Mouse (Mus musculus): Measurements from ENCODE around the gene Fbxw5. TPM values are rescaled to one million over a fixed set of nuclear protein-coding genes. Genes with fewer than 3 reads are reported as not detected.

Fbxw5 gene
- total and polyA plus RNA-seq, 3 experiments = 34.3 to 40.4 (median 37.4) TPM

DNA sequence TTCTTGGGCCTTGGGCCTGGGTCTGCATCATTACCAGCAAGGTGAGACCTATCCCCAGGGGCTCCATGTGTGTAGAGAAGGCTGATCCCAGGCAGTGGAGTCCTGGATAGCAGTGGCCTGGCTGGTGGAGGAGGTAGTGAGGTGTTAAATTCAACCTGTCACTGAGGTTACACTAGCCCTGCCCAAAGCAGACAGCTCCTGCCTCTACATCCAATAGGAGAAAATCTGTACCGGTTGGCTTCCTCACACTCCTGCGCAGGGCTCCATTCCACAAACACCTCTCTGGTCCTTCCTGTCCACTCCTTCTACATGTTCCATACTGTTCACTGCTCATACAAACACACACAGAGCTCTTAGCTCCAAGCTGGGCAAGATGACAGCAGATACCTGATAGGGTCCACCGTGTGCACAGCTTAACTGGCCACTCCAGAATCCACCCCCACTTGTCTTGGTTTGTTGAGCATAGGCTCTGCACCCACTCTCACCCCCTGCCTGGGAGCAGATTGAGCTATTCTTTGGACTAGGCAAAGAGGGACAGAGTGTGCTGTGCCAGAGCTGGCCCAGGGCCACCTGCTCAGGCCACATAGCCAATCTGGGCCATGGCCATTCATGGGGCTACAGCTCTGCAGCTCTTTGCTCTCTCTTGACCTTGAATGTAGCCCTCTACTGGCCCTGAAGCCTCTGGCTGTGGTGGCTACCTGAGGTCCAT is 22.4 kb upstream of the Fbxw5 start:
- in situ Hi-C loops (cut with MboI; ENCODE audit: low pct_ligation_motif_present, low pct_unique_long_range_greater_than_20kb, low sequenced_read_pairs) (loop anchor here (5.0 kb wide), 1 partner anchor 46 kb away; no protein-coding TSS in a partner anchor), dilution Hi-C loops (cut with MboI; ENCODE audit: extremely low pct_ligation_motif_present, extremely low pct_unique_long_range_greater_than_20kb, low sequenced_read_pairs) (no loop called here)
- Histone ChIP-seq H3K4me3 (replicated peaks in 1 of 3; ENCODE audit: low read depth in 2 of 3, low read length in 2 of 3, poor library complexity in 1 of 3) (no peak overlapping the region), H3K36me3 (replicated peaks in 1 of 2; ENCODE audit: control insufficient read depth in 1 of 2, insufficient read depth in 1 of 2, low read length in 1 of 2) (no peaks in the 10 kb centered on the region), H3K27ac (ENCODE audit: insufficient read depth, low read depth) (no peak overlapping the region), H3K4me2 (ENCODE audit: insufficient read depth, low read depth, poor library complexity, severe bottlenecking) (no peak overlapping the region), H3K27me3 (replicated peaks) (peaks cover 6% of the 10 kb centered on the region), H3K4me1 (ENCODE audit: control insufficient read depth in 1 of 2, insufficient read depth in 2 of 2) (no peaks in the 10 kb centered on the region), H3K79me2 (replicated peaks; ENCODE audit: control insufficient read depth, extremely low read depth, insufficient read depth, poor library complexity, severe bottlenecking) (no peaks in the 10 kb centered on the region), H3K9me3 (replicated peaks; ENCODE audit: low read length) (peaks cover 3% of the 10 kb centered on the region), H3K9ac (ENCODE audit: insufficient read depth, low read depth) (no peak overlapping the region)
- TF ChIP-seq NRF1 (IDR thresholded peaks at IDR 0.05; ENCODE audit: low read depth, low read length) = no peak
- no peak for TF ChIP-seq CTCF (conservative IDR thresholded peaks at IDR 0.05 in 1 of 2, IDR thresholded peaks at IDR 0.05 in 1 of 2; ENCODE audit: low read depth in 2 of 2, low read length in 2 of 2)
- no peak for DNase-seq (ENCODE audit: extremely low read depth)

GRCm38 (mm10) chr2:25479551-25480311 is 20.8 kb upstream of the Fbxw5 start:
- no peak overlapping the region for H3K27ac ChIP-seq (ENCODE audit: insufficient read depth, low read depth)
- in situ Hi-C loops (cut with MboI; ENCODE audit: low pct_ligation_motif_present, low pct_unique_long_range_greater_than_20kb, low sequenced_read_pairs) (loop anchor here (5.0 kb wide), 1 partner anchor 47 kb away; no protein-coding TSS in a partner anchor), dilution Hi-C loops (cut with MboI; ENCODE audit: extremely low pct_ligation_motif_present, extremely low pct_unique_long_range_greater_than_20kb, low sequenced_read_pairs) (no loop called here)

GRCm38 (mm10) chr2:25480541-25480940 is 20.0 kb upstream of the Fbxw5 start:
- no peaks in the 10 kb centered on the region for H3K36me3 ChIP-seq (replicated peaks in 1 of 2; ENCODE audit: control insufficient read depth in 1 of 2, insufficient read depth in 1 of 2, low read length in 1 of 2)
- H3K4me1 ChIP-seq (ENCODE audit: control insufficient read depth in 1 of 2, insufficient read depth in 2 of 2) = no peaks in the 10 kb centered on the region
- no peak overlapping the region for H3K4me3 ChIP-seq (replicated peaks in 1 of 3; ENCODE audit: low read depth in 2 of 3, low read length in 2 of 3, poor library complexity in 1 of 3)
- H3K4me2 ChIP-seq (ENCODE audit: insufficient read depth, low read depth, poor library complexity, severe bottlenecking) = no peak overlapping the region
- dilution Hi-C loops (cut with MboI; ENCODE audit: extremely low pct_ligation_motif_present, extremely low pct_unique_long_range_greater_than_20kb, low sequenced_read_pairs) = no loop called here
- no peak for DNase-seq (ENCODE audit: extremely low read depth)
- no peak overlapping the region for H3K9ac ChIP-seq (ENCODE audit: insufficient read depth, low read depth)
- peaks cover 9% of the 10 kb centered on the region for H3K9me3 ChIP-seq (replicated peaks; ENCODE audit: low read length)
- H3K27me3 ChIP-seq (replicated peaks) = peaks cover 16% of the 10 kb centered on the region
- no peaks in the 10 kb centered on the region for H3K79me2 ChIP-seq (replicated peaks; ENCODE audit: control insufficient read depth, extremely low read depth, insufficient read depth, poor library complexity, severe bottlenecking)
- H3K27ac ChIP-seq (ENCODE audit: insufficient read depth, low read depth) = no peak overlapping the region
- TF ChIP-seq ETS1 (conservative IDR thresholded peaks at IDR 0.05; ENCODE audit: low read depth, low read length) (no peak), MAZ (IDR thresholded peaks at IDR 0.05; ENCODE audit: low read depth, low read length) (no peak), MAFK (IDR thresholded peaks at IDR 0.05; ENCODE audit: insufficient replicate concordance, low read length) (no peak), MYC (IDR thresholded peaks at IDR 0.05; ENCODE audit: low read depth, low read length) (no peak), UBTF (IDR thresholded peaks at IDR 0.05; ENCODE audit: low read depth, low read length) (no peak), NELFE (IDR thresholded peaks at IDR 0.05; ENCODE audit: low read depth, low read length) (no peak), CHD2 (IDR thresholded peaks at IDR 0.05; ENCODE audit: low read length) (no peak), RAD21 (IDR thresholded peaks at IDR 0.05; ENCODE audit: low read depth, low read length) (no peak), SMC3 (IDR thresholded peaks at IDR 0.05; ENCODE audit: low read depth, low read length) (no peak), SIN3A (IDR thresholded peaks at IDR 0.05; ENCODE audit: low read length) (no peak), JUN (IDR thresholded peaks at IDR 0.05; ENCODE audit: insufficient read depth, low read depth, low read length) (no peak), JUND (conservative IDR thresholded peaks at IDR 0.05; ENCODE audit: low read depth, low read length) (no peak), KAT2A (IDR thresholded peaks at IDR 0.05; ENCODE audit: insufficient replicate concordance, low read length) (no peak), MEF2A (IDR thresholded peaks at IDR 0.05; ENCODE audit: borderline replicate concordance, low read depth, low read length) (no peak), TCF12 (IDR thresholded peaks at IDR 0.05; ENCODE audit: low read depth, low read length) (no peak), USF1 (IDR thresholded peaks at IDR 0.05; ENCODE audit: low read depth, low read length) (no peak)
- in situ Hi-C loops (cut with MboI; ENCODE audit: low pct_ligation_motif_present, low pct_unique_long_range_greater_than_20kb, low sequenced_read_pairs) = no loop called here

More at GRCm38 (mm10) chr2:25479551-25480311, 20.8 kb upstream of the Fbxw5 start:
- Histone ChIP-seq H3K9me3 (replicated peaks; ENCODE audit: low read length) (peaks cover 3% of the 10 kb centered on the region), H3K79me2 (replicated peaks; ENCODE audit: control insufficient read depth, extremely low read depth, insufficient read depth, poor library complexity, severe bottlenecking) (no peaks in the 10 kb centered on the region), H3K27me3 (replicated peaks) (peaks cover 12% of the 10 kb centered on the region), H3K36me3 (replicated peaks in 1 of 2; ENCODE audit: control insufficient read depth in 1 of 2, insufficient read depth in 1 of 2, low read length in 1 of 2) (no peaks in the 10 kb centered on the region), H3K9ac (ENCODE audit: insufficient read depth, low read depth) (no peak overlapping the region), H3K4me3 (replicated peaks in 1 of 3; ENCODE audit: low read depth in 2 of 3, low read length in 2 of 3, poor library complexity in 1 of 3) (no peak overlapping the region), H3K4me1 (ENCODE audit: control insufficient read depth in 1 of 2, insufficient read depth in 2 of 2) (no peaks in the 10 kb centered on the region), H3K4me2 (ENCODE audit: insufficient read depth, low read depth, poor library complexity, severe bottlenecking) (no peak overlapping the region)
- TF ChIP-seq ZC3H11A (IDR thresholded peaks at IDR 0.05; ENCODE audit: low read depth, low read length) (no peak), IRF4 (IDR thresholded peaks at IDR 0.05; ENCODE audit: low read depth, low read length) (no peak), E2F4 (IDR thresholded peaks at IDR 0.05; ENCODE audit: insufficient replicate concordance, low read depth, low read length) (no peak), USF2 (conservative IDR thresholded peaks at IDR 0.05; ENCODE audit: low read depth, low read length) (no peak), USF1 (IDR thresholded peaks at IDR 0.05; ENCODE audit: low read depth, low read length) (no peak), JUN (IDR thresholded peaks at IDR 0.05; ENCODE audit: insufficient read depth, low read depth, low read length) (no peak)
- DNase-seq (ENCODE audit: extremely low read depth) = no peak

Measured in CH12.LX (cell line).